ENCODE assay signal across 21 mouse cellular contexts in genomic region chr13:112469491-112469890, GRCm38 (mm10). TPM values are rescaled to one million over a fixed set of nuclear protein-coding genes. Genes with fewer than 3 reads are reported as not detected.
DNase-seq lines count a peak whose midpoint lies in the region; ATAC-seq and TF ChIP-seq lines count a peak whose summit lies in the region.
"Had no signal": no experiment of that assay in that cellular context is flagged by ENCODE, and none has a peak within 500 bp of the region (broad histone marks: within the 10 kb centered on the region; RNA-seq: fewer than 3 reads in every experiment).

No protein-coding gene starts in this region.

- H3K9ac ChIP-seq in heart, embryonic 12.5 days: no peak overlapping the region
- H3K9ac ChIP-seq in midbrain, embryonic 11.5 days (ENCODE audit: low read length): no peak overlapping the region
- no peak overlapping the region for H3K9ac ChIP-seq in midbrain, embryonic 15.5 days
- H3K9ac ChIP-seq: embryonic facial prominence, embryonic 12.5 days; forebrain, embryonic 12.5 days had no signal

- DNase-seq in heart, adult 11 months: peak; percentile 74
- peak; percentile 49 for DNase-seq in midbrain, embryonic 11.5 days (ENCODE audit: low spot score, missing footprints)
- peak; percentile 64 for DNase-seq in fat pad, adult 2 months (ENCODE audit: extremely low read depth, low read depth, low spot score)
- peak; percentile 47 for DNase-seq in induced T-regulatory cell, adult 2 months (ENCODE audit: low read depth)
- no peak for DNase-seq in cerebellum, adult 2 months
- DNase-seq: adrenal gland, adult 2 months; adrenal gland, postnatal 10 days; adrenal gland, postnatal 25 days; cerebellum, adult 11 months; cerebellum, adult 18-20 months; cerebellum, adult 9-10 months; cerebellum, postnatal 10 days; cerebellum, postnatal 25 days had no signal

- WGBS in heart, embryonic 12.5 days: 81% methylated on average over 5 of the region's 5 CpGs
- WGBS in midbrain, embryonic 11.5 days: 82% methylated on average over 5 of the region's 5 CpGs
- WGBS in midbrain, embryonic 15.5 days: 86% methylated on average over 5 of the region's 5 CpGs
- WGBS in cerebellum, adult 2 months: 74% methylated on average over 5 of the region's 5 CpGs

- no peaks in the 10 kb centered on the region for H3K27me3 ChIP-seq in heart, embryonic 12.5 days (replicated peaks)
- H3K27me3 ChIP-seq in midbrain, embryonic 11.5 days (ENCODE audit: control insufficient read depth, insufficient read depth, low read length): no peaks in the 10 kb centered on the region
- no peaks in the 10 kb centered on the region for H3K27me3 ChIP-seq in midbrain, embryonic 15.5 days (replicated peaks)
- H3K27me3 ChIP-seq in cerebellum, adult 2 months (ENCODE audit: control insufficient read depth, insufficient read depth, low read length): no peaks in the 10 kb centered on the region
- H3K27me3 ChIP-seq: embryonic facial prominence, embryonic 12.5 days; forebrain, embryonic 12.5 days had no signal

- no peak overlapping the region for H3K27ac ChIP-seq in heart, embryonic 12.5 days (ENCODE audit: poor library complexity, severe bottlenecking)
- H3K27ac ChIP-seq in midbrain, embryonic 11.5 days (ENCODE audit: low read depth, low read length): no peak overlapping the region
- no peak overlapping the region for H3K27ac ChIP-seq in midbrain, embryonic 15.5 days
- H3K27ac ChIP-seq in cerebellum, adult 2 months (ENCODE audit: insufficient read depth, low read length): no peak overlapping the region
- H3K27ac ChIP-seq: embryonic facial prominence, embryonic 10.5 days; embryonic facial prominence, embryonic 12.5 days; forebrain, embryonic 10.5 days; forebrain, embryonic 12.5 days had no signal

- no peaks in the 10 kb centered on the region for H3K9me3 ChIP-seq in heart, embryonic 12.5 days (replicated peaks)
- no peaks in the 10 kb centered on the region for H3K9me3 ChIP-seq in midbrain, embryonic 11.5 days (ENCODE audit: control insufficient read depth, low read length)
- H3K9me3 ChIP-seq in midbrain, embryonic 15.5 days: no peaks in the 10 kb centered on the region
- H3K9me3 ChIP-seq: embryonic facial prominence, embryonic 10.5 days; embryonic facial prominence, embryonic 12.5 days; forebrain, embryonic 10.5 days; forebrain, embryonic 12.5 days had no signal

- H3K4me2 ChIP-seq in heart, embryonic 12.5 days: no peak overlapping the region
- H3K4me2 ChIP-seq in midbrain, embryonic 11.5 days: no peak overlapping the region
- no peak overlapping the region for H3K4me2 ChIP-seq in midbrain, embryonic 15.5 days
- H3K4me2 ChIP-seq: embryonic facial prominence, embryonic 12.5 days; forebrain, embryonic 12.5 days had no signal

- ATAC-seq in heart, embryonic 12.5 days (ENCODE audit: insufficient number of reproducible peaks, low FRiP score): no peak
- ATAC-seq in midbrain, embryonic 11.5 days (ENCODE audit: low FRiP score): no peak
- no peak for ATAC-seq in midbrain, embryonic 15.5 days (replicated peaks)
- ATAC-seq: forebrain, embryonic 14.5 days; forebrain, embryonic 16.5 days had no signal

- no peak overlapping the region for H3K4me3 ChIP-seq in heart, embryonic 12.5 days
- H3K4me3 ChIP-seq in midbrain, embryonic 11.5 days (ENCODE audit: low read depth, low read length): no peak overlapping the region
- H3K4me3 ChIP-seq in midbrain, embryonic 15.5 days: no peak overlapping the region
- no peak overlapping the region for H3K4me3 ChIP-seq in cerebellum, adult 2 months (replicated peaks; ENCODE audit: insufficient read depth, low read depth, low read length)
- H3K4me3 ChIP-seq: embryonic facial prominence, embryonic 10.5 days; embryonic facial prominence, embryonic 12.5 days; forebrain, embryonic 10.5 days; forebrain, embryonic 12.5 days had no signal

- 0 out of 2 replicates have a peak, but pooled peaks cover 8% of the 10 kb centered on the region for H3K36me3 ChIP-seq in heart, embryonic 12.5 days
- H3K36me3 ChIP-seq in midbrain, embryonic 11.5 days (ENCODE audit: control insufficient read depth, insufficient read depth, low read length): no peaks in the 10 kb centered on the region
- no peaks in the 10 kb centered on the region for H3K36me3 ChIP-seq in midbrain, embryonic 15.5 days (replicated peaks)
- H3K36me3 ChIP-seq: embryonic facial prominence, embryonic 12.5 days; forebrain, embryonic 10.5 days; forebrain, embryonic 12.5 days had no signal

- no peak for TF ChIP-seq CTCF in cerebellum, adult 2 months (IDR thresholded peaks at IDR 0.05; ENCODE audit: borderline replicate concordance, insufficient read depth, low read depth, low read length)

- H3K4me1 ChIP-seq in heart, embryonic 12.5 days (replicated peaks): peaks cover 41% of the 10 kb centered on the region
- H3K4me1 ChIP-seq in midbrain, embryonic 11.5 days (ENCODE audit: control insufficient read depth, insufficient read depth, low read length): peaks cover 7% of the 10 kb centered on the region; the same call in 1 of the 2 replicates
- peaks cover 7% of the 10 kb centered on the region for H3K4me1 ChIP-seq in midbrain, embryonic 15.5 days
- H3K4me1 ChIP-seq in cerebellum, adult 2 months (ENCODE audit: control insufficient read depth, insufficient read depth, low read length): no peaks in the 10 kb centered on the region; the same call in 1 of the 2 replicates

- TF ChIP-seq POLR2A in cerebellum, adult 2 months (IDR thresholded peaks at IDR 0.05; ENCODE audit: borderline replicate concordance, insufficient read depth, low read length): no peak

RNA-seq across cellular contexts. Expression of gene Il6st, which starts 5.6 kb away (rescaled TPM):
- 79.3 and 84.2 TPM in 2 replicates for polyA plus RNA-seq in heart, embryonic 12.5 days (2016; fragmentation: Nextera tagmentation; extraction: Ambion mirVana)
- polyA plus RNA-seq in midbrain, embryonic 11.5 days (2014; fragmentation: Nextera tagmentation; extraction: Ambion mirVana): 28.4 and 32.3 TPM in 2 replicates
- 20.9 and 22.1 TPM in 2 replicates for polyA plus RNA-seq in midbrain, embryonic 15.5 days (2015; fragmentation: Nextera tagmentation; extraction: Ambion mirVana)
- 32.4 and 32.8 TPM in 2 replicates for polyA plus RNA-seq in cerebellum, adult 2 months (2012; rRNA removed)

Comparison
In these comparisons a context has a peak if more than half of its experiments do, and no peak if none do; other contexts are left out.
1. DNase-seq: peak in heart, adult 11 months (single experiment), midbrain, embryonic 11.5 days (single experiment), fat pad, adult 2 months (single experiment) and induced T-regulatory cell, adult 2 months (single experiment); none in cerebellum, adult 2 months (0 of 2).